Mouse (Mus musculus) megakaryocyte, embryonic 14.5 days (primary cell): ENCODE measurements around the gene Snrpf. TPM values are rescaled to one million over a fixed set of nuclear protein-coding genes. Genes with fewer than 3 reads are reported as not detected.
"Not testable (repeated sequence)": the region's sequence is repeated elsewhere in the genome, so short reads cannot be mapped to it uniquely, and the experiment has no call there.

Experiments used
- H3K27me3 ChIP-seq: replicated peaks from 2 replicates; pipeline ENCODE3; 2012; ENCODE audit warnings: inconsistent platforms
- H3K36me3 ChIP-seq: replicated peaks from 2 replicates; pipeline ENCODE3; 2012; ENCODE audit warnings: low read length, inconsistent platforms, mixed read lengths
- H3K4me1 ChIP-seq: 2 replicates; pipeline ENCODE4 v1.6.1; 2012; ENCODE audit warnings: inconsistent platforms
- H3K4me3 ChIP-seq: replicated peaks from 2 replicates; pipeline ENCODE3; 2012; ENCODE audit warnings: moderate library complexity, mild to moderate bottlenecking, inconsistent platforms
- H3K9me3 ChIP-seq: 2 replicates; pipeline ENCODE4 v1.6.1; 2012; ENCODE audit warnings: inconsistent platforms
- FLI1 ChIP-seq: IDR thresholded peaks from 2 replicates; pipeline ENCODE4 v1.6.1; 2012; ENCODE audit warnings: low read length, inconsistent platforms, mixed read lengths
- GATA1 ChIP-seq: IDR thresholded peaks from 3 replicates; pipeline ENCODE4 v1.6.1; 2012; ENCODE audit warnings: mixed read lengths, low read length, inconsistent platforms, borderline replicate concordance
- polyA plus RNA-seq: library from polyadenylated mRNA; stranded (reverse); fragments of >175 nt; gene quantifications from 2 replicates; pipeline ENCODE4 v1.2.3, GENCODE M21; 2012; ENCODE audit warnings: low replicate concordance; ENCODE audit not compliant: insufficient read depth

Gene Snrpf
- polyA plus RNA-seq, 1 experiment, result 75.4 TPM

GRCm38 (mm10) chr10:93588796-93589195 is 710 bp downstream of the Snrpf start:
- H3K4me1 ChIP-seq, result peaks cover 20% of the 10 kb centered on the region
- peaks cover 37% of the 10 kb centered on the region for H3K36me3 ChIP-seq
- no peaks in the 10 kb centered on the region for H3K27me3 ChIP-seq
- TF ChIP-seq GATA1 (no peak), FLI1 (no peak)
- H3K4me3 ChIP-seq, result peak overlapping the region; percentile 94
- no peaks in the 10 kb centered on the region for H3K9me3 ChIP-seq

GRCm38 (mm10) chr10:93577271-93577886 is 12.1 kb downstream of the Snrpf start:
- Histone ChIP-seq H3K4me1 (peaks cover 6% of the 10 kb centered on the region), H3K36me3 (peaks cover 13% of the 10 kb centered on the region), H3K4me3 (no peak overlapping the region), H3K27me3 (no peaks in the 10 kb centered on the region), H3K9me3 (no peaks in the 10 kb centered on the region)
- no peak for TF ChIP-seq FLI1
- TF ChIP-seq GATA1, result no peak

GRCm38 (mm10) chr10:93575960-93576359 is 13.5 kb downstream of the Snrpf start:
- H3K9me3 ChIP-seq, result no peaks in the 10 kb centered on the region
- no peak overlapping the region for H3K4me3 ChIP-seq
- H3K27me3 ChIP-seq, result no peaks in the 10 kb centered on the region
- H3K4me1 ChIP-seq, result peaks cover 8% of the 10 kb centered on the region
- no peak for TF ChIP-seq FLI1
- no peak for TF ChIP-seq GATA1
- H3K36me3 ChIP-seq, result peaks cover 1% of the 10 kb centered on the region

GRCm38 (mm10) chr10:93574966-93575365 is 14.5 kb downstream of the Snrpf start:
- H3K4me3 ChIP-seq, result no peak overlapping the region

GRCm38 (mm10) chr10:93572209-93572608 is 17.3 kb downstream of the Snrpf start:
- Histone ChIP-seq H3K4me3 (no peak overlapping the region), H3K4me1 (peaks cover 6% of the 10 kb centered on the region), H3K36me3 (no peaks in the 10 kb centered on the region), H3K27me3 (peaks cover 5% of the 10 kb centered on the region), H3K9me3 (no peaks in the 10 kb centered on the region)
- no peak for TF ChIP-seq FLI1
- no peak for TF ChIP-seq GATA1

More at GRCm38 (mm10) chr10:93574966-93575365, 14.5 kb downstream of the Snrpf start:
- no peaks in the 10 kb centered on the region for H3K9me3 ChIP-seq
- no peaks in the 10 kb centered on the region for H3K27me3 ChIP-seq
- H3K4me1 ChIP-seq, result peaks cover 8% of the 10 kb centered on the region
- H3K36me3 ChIP-seq, result no peaks in the 10 kb centered on the region
- TF ChIP-seq GATA1 (no peak), FLI1 (no peak)

- H3K9me3 ChIP-seq, result no peaks in the 10 kb centered on the region
- H3K4me1 ChIP-seq, result peaks cover 4% of the 10 kb centered on the region
- peaks cover 8% of the 10 kb centered on the region for H3K27me3 ChIP-seq
- H3K4me3 ChIP-seq, result no peak overlapping the region
- no peak for TF ChIP-seq FLI1
- TF ChIP-seq GATA1, result no peak
- H3K36me3 ChIP-seq, result no peaks in the 10 kb centered on the region
These were observed 20.8 kb downstream of the Snrpf start for GRCm38 (mm10) chr10:93568671-93569070.

GRCm38 (mm10) chr10:93567841-93568566 is 21.5 kb downstream of the Snrpf start:
- TF ChIP-seq GATA1, result no peak
- TF ChIP-seq FLI1, result no peak
- Histone ChIP-seq H3K27me3 (peaks cover 8% of the 10 kb centered on the region), H3K9me3 (no peaks in the 10 kb centered on the region), H3K36me3 (no peaks in the 10 kb centered on the region), H3K4me3 (no peak overlapping the region), H3K4me1 (peaks cover 4% of the 10 kb centered on the region)

GRCm38 (mm10) chr10:93567066-93567465 is 22.4 kb downstream of the Snrpf start:
- Histone ChIP-seq H3K27me3 (peaks cover 8% of the 10 kb centered on the region), H3K4me3 (no peak overlapping the region), H3K4me1 (no peaks in the 10 kb centered on the region; the same call in 1 of the 2 replicates), H3K9me3 (no peaks in the 10 kb centered on the region), H3K36me3 (no peaks in the 10 kb centered on the region)
- TF ChIP-seq GATA1, result no peak
- no peak for TF ChIP-seq FLI1

GRCm38 (mm10) chr10:93564518-93565090 is 24.9 kb downstream of the Snrpf start:
- H3K36me3 ChIP-seq, result no peaks in the 10 kb centered on the region
- no peak overlapping the region for H3K4me3 ChIP-seq
- H3K4me1 ChIP-seq, result no peaks in the 10 kb centered on the region; the same call in 1 of the 2 replicates
- H3K9me3 ChIP-seq, result peaks cover 6% of the 10 kb centered on the region
- H3K27me3 ChIP-seq, result peaks cover 14% of the 10 kb centered on the region
- TF ChIP-seq FLI1, result no peak
- no peak for TF ChIP-seq GATA1

- Histone ChIP-seq H3K36me3 (no peaks in the 10 kb centered on the region), H3K4me1 (no peaks in the 10 kb centered on the region; the same call in 1 of the 2 replicates), H3K4me3 (no peak overlapping the region), H3K27me3 (peaks cover 11% of the 10 kb centered on the region), H3K9me3 (peaks cover 6% of the 10 kb centered on the region)
- TF ChIP-seq FLI1 (no peak), GATA1 (no peak)
These were observed 29.7 kb downstream of the Snrpf start for GRCm38 (mm10) chr10:93559786-93560185.

- not testable (repeated sequence) for H3K4me3 ChIP-seq, H3K36me3 ChIP-seq, H3K4me1 ChIP-seq, H3K9me3 ChIP-seq
- peaks cover 17% of the 10 kb centered on the region for H3K27me3 ChIP-seq
These were observed 31.5 kb downstream of the Snrpf start for GRCm38 (mm10) chr10:93557971-93558370.
